25 mouse cellular contexts compared by ENCODE assay signal in genomic region chr5:129172533-129172932, GRCm38 (mm10).
A peak's percentile ranks its signal among the peaks of the same experiment; 100 is the strongest.
DNase-seq lines count a peak whose midpoint lies in the region; ATAC-seq and TF ChIP-seq lines count a peak whose summit lies in the region.
"Had no signal": no experiment of that assay in that cellular context is flagged by ENCODE, and none has a peak within 500 bp of the region (broad histone marks: within the 10 kb centered on the region; RNA-seq: fewer than 3 reads in every experiment).

No protein-coding gene starts in this region.

- DNase-seq in layer of hippocampus, adult 2 months (ENCODE audit: low spot score in 2 of 2): no peak
- no peak for DNase-seq in layer of hippocampus, postnatal 10 days (ENCODE audit: low spot score in 2 of 2)
- peak; percentile 26 to 72 for DNase-seq in left cerebral cortex, postnatal 25 days (ENCODE audit: low spot score in 2 of 2)
- DNase-seq in left cerebral cortex, adult 11 months (ENCODE audit: low spot score): no peak
- DNase-seq in brain, adult 2 months (ENCODE audit: low read depth, low spot score): peak; percentile 66
- DNase-seq in cerebellum, adult 11-12 months: no peak
- DNase-seq: adrenal gland, adult 2 months; adrenal gland, postnatal 14 days; cerebellum, adult 18-20 months; cerebellum, adult 9-10 months; cerebellum, postnatal 14 days; forebrain, postnatal 0 days; gastrocnemius, postnatal 10 days; gastrocnemius, postnatal 36 days; heart, adult 2 months; heart, postnatal 14 days; heart, postnatal 4 days had no signal

- intact Hi-C loops in left cerebral cortex, postnatal 25 days (cut with DNase I): loop anchor here (2.0 kb wide), 1 partner anchor 34 kb away; no protein-coding TSS in a partner anchor

- no peak for TF ChIP-seq CTCF in layer of hippocampus, adult 2 months (conservative IDR thresholded peaks at IDR 0.05)

- ATAC-seq in monocyte, adult 5-6 weeks (replicated peaks; ENCODE audit: insufficient number of reproducible peaks, low FRiP score, low TSS enrichment, poor library complexity, severe bottlenecking): no peak
- ATAC-seq: CD4-positive, CD25-positive, alpha-beta regulatory T cell, adult 4 months; forebrain, embryonic 14.5 days; forebrain, postnatal 0 days had no signal

- H3K27ac ChIP-seq in layer of hippocampus, adult 2 months: peak overlapping the region; percentile 69
- H3K27ac ChIP-seq: embryonic facial prominence, embryonic 12.5 days; embryonic facial prominence, embryonic 15.5 days; heart, adult 2 months; heart, embryonic 10.5 days; heart, embryonic 13.5 days; hindbrain, embryonic 15.5 days had no signal

- no peak overlapping the region for H3K4me3 ChIP-seq in layer of hippocampus, adult 2 months
- H3K4me3 ChIP-seq: embryonic facial prominence, embryonic 12.5 days; embryonic facial prominence, embryonic 15.5 days; heart, adult 2 months; heart, embryonic 10.5 days; heart, embryonic 13.5 days; hindbrain, embryonic 15.5 days had no signal

Comparison
In these comparisons a context has a peak if more than half of its experiments do, and no peak if none do; other contexts are left out.
1. DNase-seq: peak in left cerebral cortex, postnatal 25 days (2 of 2) and brain, adult 2 months (single experiment); none in layer of hippocampus, adult 2 months (0 of 2), layer of hippocampus, postnatal 10 days (0 of 2), left cerebral cortex, adult 11 months (single experiment) and cerebellum, adult 11-12 months (single experiment).